Mouse (Mus musculus) olfactory bulb, adult 2 months (tissue): ENCODE results near the gene Sv2a. TPM values are rescaled to one million over a fixed set of nuclear protein-coding genes. Genes with fewer than 3 reads are reported as not detected.
A peak's percentile ranks its signal among the peaks of the same experiment; 100 is the strongest.
"Not testable (repeated sequence)": the region's sequence is repeated elsewhere in the genome, so short reads cannot be mapped to it uniquely, and the experiment has no call there.

ENCODE experiments used
- H3K27ac ChIP-seq: fragments of 200-500 bp; 2 replicates; pipeline ENCODE4 v1.5.1; 2012; ENCODE audit warnings: low read depth, low read length; ENCODE audit not compliant: insufficient read depth
- H3K4me1 ChIP-seq: fragments of 200-500 bp; 2 replicates; pipeline ENCODE4 v1.6.1; 2012; ENCODE audit warnings: low read length; ENCODE audit not compliant: control insufficient read depth, insufficient read depth
- H3K4me3 ChIP-seq: fragments of 200-500 bp; 2 replicates; pipeline ENCODE4 v1.5.1; 2012; ENCODE audit warnings: mild to moderate bottlenecking, low read depth, low read length, moderate library complexity; ENCODE audit not compliant: insufficient read depth
- CTCF ChIP-seq: fragments of 200-500 bp; IDR thresholded peaks from 2 replicates; pipeline ENCODE4 v1.5.1; 2012; ENCODE audit warnings: low read depth, mild to moderate bottlenecking, low read length, moderate library complexity; ENCODE audit not compliant: insufficient read depth
- POLR2A ChIP-seq: fragments of 200-500 bp; IDR thresholded peaks from 2 replicates; pipeline ENCODE4 v1.6.1; 2012; ENCODE audit warnings: mild to moderate bottlenecking, low read depth, low read length, moderate library complexity; ENCODE audit not compliant: insufficient read depth
- WGBS: fragments of 180-500 bp; shearing (Covaris S2); methylation state at CpG from one replicate; pipeline ENCODE4 v1.1.7; 2018; 5-methylcytosine and 5-hydroxymethylcytosine counted together
- polyA plus RNA-seq: library from polyadenylated mRNA; stranded (reverse); fragments of >200 nt; gene quantifications from 2 replicates; pipeline ENCODE4 v1.2.4, GENCODE M21; 2012; ENCODE audit warnings: low replicate concordance; ENCODE audit not compliant: missing spikeins, insufficient read depth, insufficient read length

Gene Sv2a
- polyA plus RNA-seq, 1 experiment: not detected

DNA sequence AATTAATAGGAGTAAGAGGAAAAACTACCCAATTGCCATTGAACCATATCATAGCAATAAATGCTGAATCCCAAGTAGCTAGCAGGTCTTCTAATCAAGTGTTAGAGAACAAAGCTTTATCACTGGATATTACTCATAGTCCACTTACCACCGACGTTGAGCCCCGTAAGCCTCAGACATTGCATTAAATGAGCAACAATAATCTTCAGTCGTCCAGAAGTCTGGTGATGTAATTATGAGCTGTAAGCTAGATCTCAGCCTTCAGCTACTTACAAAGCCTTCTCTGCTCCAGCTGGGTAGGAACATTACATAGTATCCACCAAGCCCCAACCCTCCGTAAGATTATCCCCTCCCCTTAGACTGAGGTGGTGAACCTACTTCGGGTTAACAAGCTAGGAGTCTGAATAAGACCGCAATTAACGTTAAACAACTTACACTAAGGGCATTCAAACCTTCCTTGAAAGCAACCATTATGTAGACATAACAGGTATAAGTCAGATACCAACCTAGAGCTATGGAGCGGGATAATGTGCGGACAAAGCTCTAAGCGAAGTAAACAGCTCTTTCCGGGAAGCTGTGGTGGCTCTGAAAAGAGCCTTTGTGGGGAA, 57.1 kb downstream of the Sv2a start:
- TF ChIP-seq CTCF: no peak
- TF ChIP-seq POLR2A: no peak

GRCm38 (mm10) chr3:96238954-96239793, 58.2 kb downstream of the Sv2a start, which contains the start of gene Hist2h3c2:
TSS of gene Hist2h3c2 (minus strand) at chr3:96239127.
- peak within 1 kb of the TSS; percentile 52 for H3K4me3 ChIP-seq
- under 1% methylated on average over 21 of the region's 68 CpGs for WGBS
- H3K27ac ChIP-seq: peak within 1 kb of the TSS; percentile 57; the same call in 1 of the 2 replicates
- H3K4me1 ChIP-seq: not testable (repeated sequence)

More for the DNA sequence above, 57.1 kb downstream of the Sv2a start:
- 10% methylated on average over 12 of the region's 12 CpGs for WGBS
- H3K27ac ChIP-seq: no peak overlapping the region
- 0 out of 2 replicates have a peak, but pooled peaks cover 2% of the 10 kb centered on the region for H3K4me1 ChIP-seq
- H3K4me3 ChIP-seq: no peak overlapping the region; the same call in 1 of the 2 replicates

DNA sequence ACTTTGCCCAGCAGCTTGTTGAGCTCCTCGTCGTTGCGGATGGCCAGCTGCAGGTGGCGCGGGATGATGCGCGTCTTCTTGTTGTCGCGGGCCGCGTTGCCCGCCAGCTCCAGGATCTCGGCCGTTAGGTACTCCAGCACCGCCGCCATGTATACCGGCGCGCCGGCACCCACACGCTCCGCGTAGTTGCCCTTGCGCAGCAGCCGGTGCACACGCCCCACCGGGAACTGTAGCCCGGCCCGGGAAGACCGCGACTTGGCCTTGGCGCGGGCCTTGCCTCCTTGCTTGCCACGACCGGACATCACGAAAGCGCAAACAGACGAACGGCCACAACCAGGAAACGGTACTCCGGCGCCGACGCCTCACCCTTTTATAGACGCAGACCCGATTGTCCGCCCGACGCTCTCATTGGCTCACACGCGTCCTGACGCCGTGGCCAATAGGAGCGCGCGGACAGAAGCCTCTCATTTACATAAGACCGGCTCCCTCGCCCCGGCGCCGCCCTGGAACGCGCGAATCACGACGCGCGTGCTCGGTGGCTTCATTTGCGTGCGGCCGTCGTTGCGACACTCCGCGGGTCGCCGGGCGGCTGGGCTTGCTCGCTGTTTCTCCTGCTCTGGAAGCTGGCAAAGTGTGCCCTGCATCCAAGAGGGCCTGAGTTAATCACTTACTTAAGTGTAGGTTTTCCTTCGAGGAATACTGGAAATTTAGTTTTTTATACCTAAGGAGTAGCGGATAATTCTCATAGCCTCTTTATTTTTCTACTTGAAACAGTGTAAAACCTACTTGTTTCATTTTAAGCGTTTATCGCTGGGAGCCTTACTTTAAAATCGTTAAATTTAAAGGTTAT, 59.2 kb downstream of the Sv2a start, which contains the start of gene Hist2h2aa2:
Gene Hist2h2aa2 (minus strand): TSS at position 328 of the 850 bp plus-strand sequence.
- Histone ChIP-seq H3K27ac (peak within 1 kb of the TSS; percentile 58), H3K4me3 (peak within 1 kb of the TSS; percentile 52)
- peak; percentile 42; the same call in 1 of the 2 replicates for TF ChIP-seq POLR2A
- WGBS: 2% methylated on average over 41 of the region's 85 CpGs
- not testable (repeated sequence) for H3K4me1 ChIP-seq

- 54% methylated on average over 9 of the region's 9 CpGs for WGBS
- TF ChIP-seq CTCF (no peak), POLR2A (no peak)
- Histone ChIP-seq H3K4me3 (no peak overlapping the region), H3K27ac (0 out of 2 replicates have a peak overlapping the region, but pooled peaks have one; percentile 58), H3K4me1 (peaks cover 4% of the 10 kb centered on the region; the same call in 1 of the 2 replicates)
Measured at GRCm38 (mm10) chr3:96240799-96241197, 59.8 kb downstream of the Sv2a start.

GRCm38 (mm10) chr3:96243921-96244572, 63.1 kb downstream of the Sv2a start:
- TF ChIP-seq CTCF: no peak
- TF ChIP-seq POLR2A: no peak
- Histone ChIP-seq H3K4me1 (peaks cover 2% of the 10 kb centered on the region; the same call in 1 of the 2 replicates), H3K27ac (peak overlapping the region; percentile 59), H3K4me3 (no peak overlapping the region)
- WGBS: 79% methylated on average over 7 of the region's 7 CpGs

Other genes starting within 250 kb of the Sv2a start
- gene Plekho1, start 185.2 kb upstream of the Sv2a start, polyA plus RNA-seq: not detected in 2 replicates
- gene Vps45, start 122.7 kb upstream of the Sv2a start, polyA plus RNA-seq: not detected in 2 replicates
- not detected in 2 replicates for gene Otud7b, start 76.6 kb upstream of the Sv2a start, polyA plus RNA-seq
- gene Mtmr11, start 19.1 kb upstream of the Sv2a start, polyA plus RNA-seq: not detected in 2 replicates
- gene Sf3b4, start 8.8 kb upstream of the Sv2a start, polyA plus RNA-seq: not detected in 2 replicates
- not detected in 2 replicates for gene Bola1, start 38.6 kb downstream of the Sv2a start, polyA plus RNA-seq
- not detected in 2 replicates for gene Hist2h2ab, start 38.7 kb downstream of the Sv2a start, polyA plus RNA-seq
- not detected in 2 replicates for gene Hist2h2ac, start 39.7 kb downstream of the Sv2a start, polyA plus RNA-seq
- gene Hist2h2be, start 40.0 kb downstream of the Sv2a start, polyA plus RNA-seq: not detected in 2 replicates
- not detected in 2 replicates for gene Hist2h3c2, start 58.0 kb downstream of the Sv2a start, polyA plus RNA-seq
- not detected in 2 replicates for gene Hist2h2aa2, start 59.1 kb downstream of the Sv2a start, polyA plus RNA-seq
- gene Hist2h2aa1, start 64.3 kb downstream of the Sv2a start, polyA plus RNA-seq: not detected in 2 replicates
- not detected in 2 replicates for gene Hist2h3c1, start 65.5 kb downstream of the Sv2a start, polyA plus RNA-seq
- gene Hist2h4, start 82.2 kb downstream of the Sv2a start, polyA plus RNA-seq: not detected in 2 replicates
- gene Hist2h3b, start 87.5 kb downstream of the Sv2a start, polyA plus RNA-seq: not detected in 2 replicates
- not detected in 2 replicates for gene Hist2h2bb, start 88.6 kb downstream of the Sv2a start, polyA plus RNA-seq
- gene Fcgr1, start 112.8 kb downstream of the Sv2a start, polyA plus RNA-seq: not detected in 2 replicates